Mouse (Mus musculus) common myeloid progenitor, adult 5-6 weeks (primary cell): Measurements from ENCODE around the gene Phf21a. TPM values are rescaled to one million over a fixed set of nuclear protein-coding genes. Genes with fewer than 3 reads are reported as not detected.

Source experiments
- ATAC-seq: replicated peaks from 2 replicates; pipeline ENCODE4 v1.8.0; 2016; ENCODE audit warnings: low read depth, mild to moderate bottlenecking, moderate TSS enrichment, inconsistent platforms; ENCODE audit not compliant: poor library complexity, severe bottlenecking
- total RNA-seq: library from RNA; stranded (forward); fragments of 200-1000, 187-1606 nt; gene quantifications from 2 replicates; pipeline ENCODE4 v1.2.3, GENCODE M21; 2017

The Phf21a gene
- total RNA-seq, 1 experiment from 2014 or later, result 40.4 TPM

DNA sequence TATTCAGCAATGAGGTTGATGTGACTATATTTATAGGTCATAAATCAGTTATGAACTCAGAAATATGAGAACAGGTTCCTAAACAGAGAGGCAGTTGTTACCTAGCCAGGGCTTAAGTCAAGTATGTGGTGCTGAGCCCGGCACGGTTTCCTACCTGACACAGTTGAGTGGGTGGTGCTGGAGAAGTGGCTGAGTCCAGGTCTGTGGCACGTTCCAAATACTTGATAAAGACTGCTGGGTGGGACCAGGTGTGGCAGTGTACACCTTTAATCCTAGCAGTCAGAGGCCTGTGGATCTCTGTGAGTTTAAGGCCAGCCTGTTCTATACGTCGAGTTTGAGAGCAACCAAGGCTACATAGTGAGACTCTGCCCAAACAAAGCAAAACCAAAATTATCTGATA, 79.4 kb downstream of the Phf21a start:
- no peak for ATAC-seq

GRCm38 (mm10) chr2:92173186-92173585, 80.3 kb downstream of the Phf21a start:
- no peak for ATAC-seq

DNA sequence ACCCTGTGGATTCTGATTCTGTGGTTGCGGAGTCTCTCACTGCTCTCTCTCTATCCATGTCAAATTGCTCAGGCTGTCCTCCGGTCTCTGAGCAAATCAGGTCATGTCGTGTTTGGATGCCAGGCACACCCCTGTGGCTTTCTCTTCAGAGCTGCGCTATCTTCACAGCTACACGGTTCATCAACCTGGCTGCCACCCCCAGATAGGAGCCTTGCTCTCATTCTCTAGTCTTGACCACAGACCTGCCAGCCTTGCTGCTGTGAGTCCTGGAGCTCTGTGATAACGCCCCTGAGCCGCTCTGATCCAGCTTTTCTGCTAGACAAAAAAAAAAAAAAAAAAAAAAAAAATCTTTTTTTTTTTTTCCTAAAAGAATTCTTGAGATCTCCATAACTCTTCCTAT, 81.3 kb downstream of the Phf21a start:
- peak; percentile 99 for ATAC-seq

DNA sequence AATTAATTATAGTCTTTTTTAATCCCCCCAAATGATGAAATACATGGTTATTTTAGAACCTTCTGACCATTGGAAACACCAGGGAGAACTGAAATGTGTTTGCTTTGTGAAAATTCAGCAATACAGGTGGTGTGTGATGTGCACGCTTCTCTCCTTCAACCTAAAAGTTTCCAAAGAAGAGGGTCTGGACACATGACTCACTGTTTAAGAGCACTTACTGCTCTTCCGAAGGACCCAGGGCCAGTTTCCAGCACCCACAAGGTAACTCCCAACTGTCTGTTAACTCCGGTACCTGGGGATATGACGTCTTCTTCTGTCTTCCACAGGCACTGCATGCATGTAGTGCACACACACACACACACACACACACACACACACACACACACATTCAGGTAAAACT, 82.1 kb downstream of the Phf21a start:
- ATAC-seq, result no peak

DNA sequence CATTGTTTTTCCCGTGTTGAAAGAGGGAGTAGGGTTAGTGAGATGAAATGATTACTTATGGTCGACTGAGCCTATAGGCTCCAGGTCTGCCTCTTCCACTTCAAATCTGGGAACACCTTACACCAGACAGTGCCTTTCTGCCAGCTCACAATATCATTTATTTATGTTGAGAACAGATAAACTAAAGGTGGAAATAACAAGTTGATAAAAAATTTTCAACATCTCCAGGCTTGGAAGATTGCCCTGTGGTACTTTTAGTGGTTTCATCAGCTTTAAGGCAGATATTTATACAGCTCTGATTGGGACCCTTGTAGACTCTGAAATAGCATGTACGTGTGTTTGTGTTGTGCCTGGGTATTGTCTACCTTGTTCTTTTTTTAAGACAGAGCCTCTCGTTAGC, 83.4 kb downstream of the Phf21a start:
- no peak for ATAC-seq

DNA sequence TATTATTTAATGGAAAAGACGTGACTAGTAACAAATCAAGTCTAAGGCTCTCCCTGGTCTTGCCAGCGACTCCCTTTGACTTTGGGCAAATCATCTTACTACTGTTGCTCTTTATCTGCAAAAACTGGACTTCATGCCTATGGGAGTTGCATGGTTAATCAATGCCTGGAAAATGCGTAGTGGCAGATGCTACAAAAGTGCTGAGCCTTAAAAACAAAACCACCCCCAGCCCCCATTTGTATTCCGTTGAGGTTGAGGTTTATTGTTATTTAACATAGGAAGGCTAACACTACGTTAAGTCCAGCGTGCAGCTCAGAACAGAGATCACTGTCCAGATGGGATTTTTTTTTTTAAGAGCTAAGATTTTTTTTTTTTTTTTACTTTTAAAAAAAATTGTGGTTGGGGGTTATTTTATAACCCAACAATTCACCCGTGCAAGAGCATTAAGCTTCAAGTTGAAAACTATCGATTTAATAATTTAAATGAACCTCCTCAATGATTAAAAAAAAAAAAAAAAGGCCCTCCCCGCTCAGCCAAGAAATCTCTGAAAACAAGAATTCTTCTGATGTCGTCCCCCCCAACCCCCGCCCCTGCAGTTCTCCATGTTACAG, 89.3 kb downstream of the Phf21a start:
- no peak for ATAC-seq

- ATAC-seq, result peak; percentile 51
Observed at GRCm38 (mm10) chr2:92182981-92183501, 90.1 kb downstream of the Phf21a start.

DNA sequence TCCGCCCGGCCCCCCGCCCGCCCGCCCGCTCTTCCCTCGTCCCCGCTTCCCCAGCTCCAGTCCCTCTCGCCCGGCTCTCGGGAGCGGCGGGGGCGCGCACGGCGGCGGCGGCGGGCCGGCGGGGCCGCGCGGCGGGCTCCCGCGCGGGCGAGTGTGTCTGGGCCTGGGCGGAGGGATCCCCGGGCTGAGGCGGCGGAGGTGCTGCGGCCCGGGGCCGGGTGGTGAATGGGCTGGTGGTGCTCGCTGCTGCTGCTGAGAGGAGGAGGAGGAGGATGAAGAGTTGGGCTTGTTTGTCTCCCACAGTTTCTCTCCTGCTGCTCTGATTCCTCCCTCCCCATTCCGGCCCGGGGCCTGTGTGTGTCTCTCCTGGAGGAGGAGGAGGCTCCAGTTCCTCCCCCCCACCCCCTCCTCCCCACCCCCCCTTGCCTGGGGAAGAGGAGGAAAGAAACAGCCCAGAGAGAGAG, 90.7 kb downstream of the Phf21a start:
- peak; percentile 75 for ATAC-seq

DNA sequence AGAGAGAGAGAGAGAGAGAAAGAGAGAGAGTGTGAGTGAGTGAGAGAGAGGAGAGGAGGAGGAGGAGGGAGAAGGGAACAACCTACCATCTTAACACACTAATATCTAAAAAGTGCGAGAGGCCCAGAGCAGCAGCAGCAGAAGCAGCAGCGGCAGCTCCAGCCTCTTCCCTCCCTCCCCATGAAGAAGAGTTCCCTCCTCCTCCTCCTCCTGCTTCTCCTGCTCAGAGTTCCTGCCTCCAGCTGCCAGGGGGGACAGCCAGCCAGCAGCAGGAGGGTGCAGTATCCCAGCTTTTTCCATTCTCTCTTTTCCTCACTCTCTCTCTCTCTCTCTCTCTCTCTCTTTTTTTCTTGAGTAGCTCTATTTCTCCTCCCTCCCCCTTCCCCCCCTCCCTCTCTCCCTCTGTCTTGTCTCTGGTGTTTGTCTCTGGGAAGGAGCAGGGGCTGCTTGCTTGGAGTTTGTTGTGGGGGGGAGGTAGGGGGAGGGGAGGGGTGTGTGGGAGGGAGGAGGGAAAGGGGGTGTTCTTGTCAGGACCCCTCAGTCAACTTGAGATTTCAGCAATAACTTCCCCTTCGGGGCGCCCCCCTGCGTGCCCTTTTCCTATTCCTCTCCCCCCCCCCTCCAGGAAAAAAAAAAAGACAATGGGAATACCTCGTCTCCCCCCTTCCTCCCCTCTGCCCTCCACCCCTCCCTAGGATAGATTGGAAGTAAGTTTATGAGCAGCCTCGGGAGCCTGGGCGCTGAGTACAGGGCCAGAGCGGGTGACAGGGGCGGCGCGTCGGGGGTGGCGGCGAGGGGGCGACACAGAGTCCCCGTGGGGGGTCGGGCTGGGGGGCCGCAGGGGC, 91.4 kb downstream of the Phf21a start:
- 0 out of 2 replicates have a peak, but pooled peaks have one; percentile 3 for ATAC-seq

DNA sequence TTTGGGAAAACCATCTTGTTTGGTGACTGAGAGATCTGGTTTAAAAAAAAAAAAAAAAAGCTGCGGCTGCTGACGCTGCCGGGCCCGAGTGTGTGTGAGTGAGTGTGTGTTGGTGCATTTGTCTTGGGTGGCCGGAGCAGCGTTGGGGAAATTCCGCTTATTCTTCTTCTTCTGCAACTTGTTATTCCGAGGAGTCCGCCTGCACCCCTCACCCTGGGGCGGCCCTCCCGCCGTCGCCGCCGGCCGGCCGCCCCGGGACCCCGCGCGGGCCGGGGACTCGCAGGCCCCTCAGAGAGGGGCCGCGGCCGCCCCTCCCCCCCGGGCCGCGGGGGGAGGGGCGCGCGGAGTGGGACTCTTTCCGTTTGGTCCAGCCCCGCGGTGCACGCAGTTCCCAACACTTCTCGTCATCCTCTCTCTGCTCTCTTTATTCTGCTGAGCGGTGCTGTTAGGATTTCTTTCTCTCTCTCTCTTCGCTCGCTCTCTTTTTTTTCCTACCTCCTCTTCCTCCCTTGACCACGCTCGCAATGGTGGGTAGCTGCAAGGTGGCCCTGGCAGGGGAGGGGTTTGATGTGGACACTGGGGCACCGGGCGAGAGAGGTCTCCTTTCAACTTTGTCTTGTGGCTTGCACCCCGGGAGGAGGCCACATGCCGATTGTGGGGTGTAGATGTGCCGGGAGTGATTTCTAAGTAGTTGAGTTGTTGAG, 92.3 kb downstream of the Phf21a start:
- ATAC-seq, result peak; percentile 4

DNA sequence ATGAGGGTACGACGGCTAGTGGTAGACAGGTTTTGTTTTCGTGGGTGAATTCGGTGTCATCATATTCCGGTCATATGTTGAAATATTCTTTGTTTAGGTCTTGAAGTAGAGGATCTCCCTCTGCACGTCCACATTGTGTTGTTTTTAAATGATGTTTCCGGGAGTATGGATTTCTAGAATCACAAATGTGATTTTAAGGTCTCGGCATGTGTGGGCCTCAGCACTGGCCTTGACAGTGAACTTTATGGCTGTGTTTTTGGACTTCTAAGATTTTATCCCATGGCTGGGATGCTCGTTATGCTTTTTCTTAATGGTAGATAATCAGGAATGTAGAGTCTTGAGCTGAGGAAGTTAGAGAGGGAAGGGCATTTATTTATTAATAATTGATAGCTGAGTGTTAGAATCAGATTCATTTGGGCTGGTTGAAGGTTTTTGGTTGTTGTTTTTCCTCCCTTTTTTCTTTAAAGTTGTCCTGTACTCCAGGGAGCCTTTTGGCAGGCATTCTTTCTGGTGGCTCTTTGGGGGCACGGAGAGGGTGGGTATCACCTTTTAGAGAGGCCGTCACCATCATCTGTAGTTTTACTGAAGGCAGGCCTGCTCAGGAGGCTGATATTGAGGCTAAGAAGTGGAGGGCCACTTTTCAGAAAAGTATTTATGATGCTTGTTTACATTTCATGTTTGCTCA, 93.0 kb downstream of the Phf21a start:
- peak; percentile 27 for ATAC-seq

GRCm38 (mm10) chr2:92187061-92187460, 94.1 kb downstream of the Phf21a start:
- ATAC-seq, result no peak

- no peak for ATAC-seq
Observed at GRCm38 (mm10) chr2:92188744-92189143, 95.8 kb downstream of the Phf21a start.

DNA sequence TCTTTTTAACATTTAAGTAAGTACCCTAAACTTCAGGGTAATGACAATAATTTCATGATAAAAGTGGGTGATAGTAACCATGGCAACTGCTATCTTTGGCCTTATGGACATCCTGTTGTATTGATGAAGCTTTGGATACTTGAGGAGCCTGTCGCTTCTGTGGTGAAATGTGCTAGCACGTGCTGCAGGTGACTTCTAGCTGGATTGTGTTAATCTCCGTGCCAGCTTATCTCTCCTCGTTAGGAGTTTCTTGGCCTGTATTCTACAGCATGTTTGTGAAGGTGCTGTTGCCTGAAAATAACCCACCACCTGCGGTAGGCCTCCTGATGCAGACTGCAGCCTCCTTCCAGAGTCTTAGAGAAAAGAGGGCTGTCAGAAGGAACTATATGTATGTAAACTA, 98.0 kb downstream of the Phf21a start:
- no peak for ATAC-seq

DNA sequence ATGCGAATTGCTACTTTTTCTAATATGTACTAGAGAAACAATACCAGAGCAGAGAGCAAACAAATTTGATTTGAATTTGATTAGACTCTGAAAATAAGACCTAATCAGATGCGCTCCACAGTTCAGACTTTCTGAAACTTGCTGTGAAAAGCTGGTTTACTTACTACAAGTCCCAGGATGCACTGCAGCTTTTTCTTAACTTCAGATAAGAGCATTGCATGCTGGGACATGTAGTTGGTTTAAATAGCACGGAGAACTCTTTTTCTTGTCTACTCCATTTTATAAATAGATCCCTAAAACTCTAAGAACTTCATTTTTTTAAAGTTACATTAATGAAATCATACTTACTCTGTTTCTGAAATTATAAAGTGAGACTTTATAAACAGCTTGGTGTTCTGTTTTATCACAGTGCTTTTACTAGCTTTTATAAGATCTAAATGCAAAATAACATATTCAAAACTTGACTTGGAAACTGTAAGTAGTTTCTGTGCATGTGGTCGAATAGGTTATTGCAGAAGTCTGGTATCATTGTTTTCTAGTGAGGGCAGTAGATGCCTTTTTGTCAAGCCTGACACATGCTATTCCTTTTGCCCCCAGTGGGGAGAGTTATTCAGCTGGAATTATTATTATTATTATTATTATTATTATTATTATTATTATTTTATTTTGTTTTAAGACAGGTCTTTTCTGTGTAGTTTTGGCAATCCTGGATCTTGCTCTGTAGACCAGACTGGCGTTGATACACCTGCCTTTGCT, 99.1 kb downstream of the Phf21a start:
- peak; percentile 97 for ATAC-seq

DNA sequence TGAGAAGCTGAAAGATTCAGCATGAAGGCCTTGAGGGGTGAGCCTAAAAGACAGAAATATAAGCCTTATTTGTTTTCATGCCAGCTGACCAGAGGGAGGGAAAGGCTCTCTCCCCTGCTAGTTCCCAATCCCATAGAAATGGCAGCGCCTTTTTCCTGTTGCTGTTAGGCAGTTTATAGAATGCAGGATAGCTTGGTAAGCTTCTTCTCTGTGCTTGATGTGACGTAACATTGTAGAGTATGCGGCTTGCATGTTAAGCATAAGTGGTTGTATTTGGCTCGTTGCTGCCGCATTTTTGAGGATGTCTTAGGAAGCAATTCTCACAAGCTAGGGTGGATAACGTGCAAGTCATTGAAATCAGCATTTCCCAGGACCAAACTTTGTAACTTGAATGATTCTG, 105.2 kb downstream of the Phf21a start:
- ATAC-seq, result no peak

GRCm38 (mm10) chr2:92198747-92199146, 105.8 kb downstream of the Phf21a start:
- ATAC-seq, result no peak

- peak; percentile 61 for ATAC-seq
Observed at GRCm38 (mm10) chr2:92199562-92200286, 106.8 kb downstream of the Phf21a start.
